Mouse (Mus musculus) midbrain, embryonic 12.5 days (tissue): ENCODE measurements around the gene Ubash3a. TPM values are rescaled to one million over a fixed set of nuclear protein-coding genes. Genes with fewer than 3 reads are reported as not detected.
"Not testable (repeated sequence)": the region's sequence is repeated elsewhere in the genome, so short reads cannot be mapped to it uniquely, and the experiment has no call there.

Experiments used
- ATAC-seq: fragments of 200-750 bp; cut with Nextera tagmentation; 2 replicates; pipeline ENCODE4 v1.8.0; 2017; ENCODE audit warnings: low read depth, moderate TSS enrichment, moderate library complexity; ENCODE audit not compliant: low FRiP score
- H3K27ac ChIP-seq: fragments of 300-500 bp; sonication (generic); replicated peaks from 2 replicates; pipeline ENCODE4 v1.5.1; 2016; ENCODE audit warnings: mild to moderate bottlenecking
- H3K27me3 ChIP-seq: fragments of 300-500 bp; sonication (generic); 2 replicates; pipeline ENCODE4 v1.6.1; 2016; ENCODE audit warnings: mild to moderate bottlenecking
- H3K36me3 ChIP-seq: fragments of 300-500 bp; sonication (generic); 2 replicates; pipeline ENCODE4 v1.6.1; 2016
- H3K4me1 ChIP-seq: fragments of 300-500 bp; sonication (generic); 2 replicates; pipeline ENCODE4 v1.6.1; 2016
- H3K4me2 ChIP-seq: fragments of 300-500 bp; sonication (generic); replicated peaks from 2 replicates; pipeline ENCODE4 v1.6.1; 2016; ENCODE audit warnings: mild to moderate bottlenecking, moderate library complexity
- H3K4me3 ChIP-seq: fragments of 300-500 bp; sonication (generic); 2 replicates; pipeline ENCODE4 v1.5.1; 2016; ENCODE audit warnings: mild to moderate bottlenecking
- H3K9ac ChIP-seq: fragments of 300-500 bp; sonication (generic); replicated peaks from 2 replicates; pipeline ENCODE4 v1.6.1; 2016; ENCODE audit warnings: mild to moderate bottlenecking, moderate library complexity
- H3K9me3 ChIP-seq: fragments of 300-500 bp; sonication (generic); 2 replicates; pipeline ENCODE4 v1.6.1; 2016; ENCODE audit warnings: mild to moderate bottlenecking
- WGBS: fragments of 180-500 bp; shearing (Covaris S2); methylation state at CpG from one replicate; pipeline ENCODE4 v1.1.7; 2016; 5-methylcytosine and 5-hydroxymethylcytosine counted together
- polyA plus RNA-seq: library from polyadenylated mRNA; unstranded; fragments of >200 nt; fragmentation: Nextera tagmentation; extraction: Ambion mirVana; gene quantifications from 2 replicates; pipeline ENCODE4 v1.2.1, GENCODE M21; 2016

Ubash3a gene
- polyA plus RNA-seq, 1 experiment from 2014 or later, result 0.09 TPM

DNA sequence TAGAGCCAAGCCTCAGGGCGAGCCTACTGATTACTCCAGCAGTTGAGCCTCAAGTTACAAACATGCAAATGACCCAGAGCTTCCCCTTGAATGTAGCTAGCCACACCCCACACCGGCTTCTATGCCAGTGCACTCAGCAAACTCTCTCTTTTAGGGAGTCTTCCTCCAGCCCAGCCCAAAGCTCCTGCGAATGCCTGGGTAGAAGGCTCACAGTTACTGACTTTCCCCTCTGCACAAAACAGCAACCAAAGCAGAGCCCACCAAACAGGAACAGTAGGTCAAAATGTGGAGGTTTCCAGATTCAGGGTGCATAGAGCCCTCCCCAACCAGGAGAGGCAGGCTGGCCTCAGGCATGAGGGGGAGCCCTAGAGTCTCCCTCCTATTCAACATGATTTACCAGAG, 57.5 kb downstream of the Ubash3a start:
- no peak for ATAC-seq
- H3K4me3 ChIP-seq, result no peak overlapping the region
- 18% methylated on average over 3 of the region's 3 CpGs for WGBS

DNA sequence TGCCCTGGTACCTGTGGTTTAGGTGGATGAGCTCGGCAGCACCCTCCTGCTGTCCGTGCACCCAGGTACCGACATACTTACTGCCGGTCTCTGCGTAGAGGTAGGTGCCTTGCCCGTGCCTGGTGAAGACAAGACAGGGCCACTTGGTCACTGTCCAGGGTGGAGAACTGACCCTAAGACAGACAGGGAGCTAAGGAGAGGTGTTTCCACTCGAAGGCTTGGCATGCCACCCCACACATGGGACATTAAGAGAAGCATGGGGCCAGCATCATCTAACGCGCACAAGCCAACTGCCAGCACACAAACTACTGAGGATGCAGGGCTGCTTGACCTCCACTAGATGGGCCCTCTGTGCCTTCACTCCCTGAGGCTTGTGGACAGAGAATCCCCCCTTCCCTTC, 58.2 kb downstream of the Ubash3a start:
- Histone ChIP-seq H3K4me1 (0 out of 2 replicates have a peak, but pooled peaks cover 3% of the 10 kb centered on the region), H3K4me2 (no peak overlapping the region), H3K9ac (no peak overlapping the region), H3K4me3 (no peak overlapping the region), H3K27me3 (no peaks in the 10 kb centered on the region), H3K9me3 (0 out of 2 replicates have a peak, but pooled peaks cover 2% of the 10 kb centered on the region), H3K27ac (no peak overlapping the region), H3K36me3 (no peaks in the 10 kb centered on the region)
- 92% methylated on average over 9 of the region's 9 CpGs for WGBS
- no peak for ATAC-seq

More for the DNA sequence above, 57.5 kb downstream of the Ubash3a start:
- no peaks in the 10 kb centered on the region for H3K27me3 ChIP-seq
- H3K36me3 ChIP-seq, result no peaks in the 10 kb centered on the region
- H3K4me2 ChIP-seq, result no peak overlapping the region
- no peak overlapping the region for H3K9ac ChIP-seq
- 0 out of 2 replicates have a peak, but pooled peaks cover 3% of the 10 kb centered on the region for H3K4me1 ChIP-seq
- H3K27ac ChIP-seq, result no peak overlapping the region
- H3K9me3 ChIP-seq, result 0 out of 2 replicates have a peak, but pooled peaks cover 2% of the 10 kb centered on the region

DNA sequence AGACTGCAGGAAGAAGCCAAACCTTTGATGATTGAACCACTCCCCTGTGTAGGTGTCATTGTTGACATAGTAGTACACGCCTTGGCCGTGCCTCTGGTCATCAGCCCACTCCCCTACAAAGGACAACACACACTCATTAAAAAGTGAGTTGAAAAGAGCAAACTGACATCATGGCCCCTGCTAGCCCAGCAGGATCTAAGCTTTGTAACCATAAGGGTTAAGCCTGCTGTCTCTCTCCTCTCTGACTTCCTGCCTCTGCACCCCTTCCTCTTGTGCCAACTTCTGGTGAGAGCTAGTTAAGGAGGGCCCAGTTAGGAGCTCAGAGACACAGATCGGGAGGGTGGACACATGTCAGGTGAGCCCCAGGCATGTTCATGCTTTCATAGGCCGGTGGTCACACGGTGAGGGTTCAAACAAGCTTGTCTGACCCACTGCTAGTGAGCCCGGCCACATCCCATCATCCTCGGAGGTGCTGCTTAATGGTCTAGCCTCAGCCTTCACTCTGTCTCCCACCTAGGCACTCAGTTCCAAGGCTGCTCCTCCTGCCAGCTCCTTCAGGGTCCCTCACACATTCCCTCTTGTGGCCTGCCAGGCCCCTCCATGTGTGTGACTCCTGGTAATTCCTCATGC, 58.8 kb downstream of the Ubash3a start:
- no peaks in the 10 kb centered on the region for H3K36me3 ChIP-seq
- no peak for ATAC-seq

DNA sequence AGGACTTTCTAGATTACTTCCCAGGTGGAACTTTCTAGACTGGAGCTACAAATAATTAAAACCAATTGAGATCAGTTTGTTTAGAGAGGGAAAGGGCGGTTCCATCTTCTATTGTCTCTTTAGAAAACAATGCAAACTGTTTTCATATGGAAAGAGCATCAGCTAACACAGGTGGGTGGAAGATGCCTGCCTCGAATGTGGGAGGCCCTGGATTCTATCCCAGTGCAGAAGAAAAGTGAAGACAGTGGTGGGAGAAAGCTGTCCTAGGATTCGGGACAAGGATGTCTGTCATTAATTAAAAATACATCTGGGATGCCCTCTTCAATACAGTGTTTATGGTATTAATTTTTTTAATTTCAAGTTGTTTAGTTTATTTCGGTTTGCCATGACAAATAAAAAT, 59.5 kb downstream of the Ubash3a start:
- Histone ChIP-seq H3K27ac (no peak overlapping the region), H3K4me3 (no peak overlapping the region), H3K9me3 (0 out of 2 replicates have a peak, but pooled peaks cover 2% of the 10 kb centered on the region), H3K27me3 (no peaks in the 10 kb centered on the region), H3K4me1 (0 out of 2 replicates have a peak, but pooled peaks cover 3% of the 10 kb centered on the region), H3K4me2 (no peak overlapping the region), H3K36me3 (no peaks in the 10 kb centered on the region), H3K9ac (no peak overlapping the region)
- WGBS, result 78% methylated on average over 4 of the region's 4 CpGs
- ATAC-seq, result no peak

More for the DNA sequence above, 58.8 kb downstream of the Ubash3a start:
- Histone ChIP-seq H3K4me2 (no peak overlapping the region), H3K4me3 (no peak overlapping the region), H3K9ac (no peak overlapping the region), H3K9me3 (0 out of 2 replicates have a peak, but pooled peaks cover 2% of the 10 kb centered on the region), H3K27me3 (no peaks in the 10 kb centered on the region), H3K27ac (no peak overlapping the region), H3K4me1 (0 out of 2 replicates have a peak, but pooled peaks cover 3% of the 10 kb centered on the region)
- 90% methylated on average over 7 of the region's 7 CpGs for WGBS

DNA sequence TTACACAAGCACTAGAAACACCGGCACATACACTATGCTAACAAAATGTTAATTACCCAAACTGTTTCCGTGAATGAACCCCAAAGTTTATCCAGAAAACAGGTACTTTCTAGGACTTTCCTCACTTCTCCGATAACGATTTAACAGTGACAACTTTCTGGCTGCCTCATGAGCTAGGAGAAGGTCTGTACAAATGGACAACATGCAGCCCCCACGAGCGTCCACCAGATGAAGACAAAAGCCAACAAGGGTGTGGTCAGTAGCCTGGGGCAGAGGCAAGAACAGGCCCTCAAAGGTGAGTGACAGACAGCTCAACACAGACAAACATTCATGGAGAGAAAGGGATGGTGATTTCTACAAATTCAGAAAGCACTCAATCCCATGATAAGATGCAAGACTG, 59.9 kb downstream of the Ubash3a start:
- Histone ChIP-seq H3K4me2 (no peak overlapping the region), H3K9me3 (0 out of 2 replicates have a peak, but pooled peaks cover 2% of the 10 kb centered on the region), H3K4me3 (no peak overlapping the region), H3K27me3 (no peaks in the 10 kb centered on the region), H3K4me1 (0 out of 2 replicates have a peak, but pooled peaks cover 3% of the 10 kb centered on the region), H3K36me3 (no peaks in the 10 kb centered on the region), H3K27ac (no peak overlapping the region), H3K9ac (no peak overlapping the region)
- ATAC-seq, result no peak
- WGBS, result 87% methylated on average over 6 of the region's 6 CpGs

DNA sequence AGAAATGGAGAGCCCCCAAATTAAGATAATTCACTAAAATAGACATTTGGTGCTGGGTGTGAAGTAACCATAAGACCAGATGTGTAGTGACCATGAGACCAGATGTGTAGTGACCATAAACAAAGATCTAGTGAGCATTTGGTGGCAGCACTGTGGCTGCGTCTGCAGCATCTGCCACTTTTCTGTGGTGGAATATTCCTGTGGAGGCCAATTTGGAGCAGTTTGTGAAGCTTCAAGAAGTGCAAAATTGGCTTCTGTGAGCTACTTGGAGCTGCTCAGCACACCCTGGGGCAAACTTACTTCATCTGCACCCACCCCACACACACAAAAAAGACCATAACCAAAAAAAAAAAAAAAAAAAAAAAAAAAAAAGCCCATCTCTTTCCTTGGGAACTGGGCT, 60.3 kb downstream of the Ubash3a start:
- Histone ChIP-seq H3K4me2 (no peak overlapping the region), H3K36me3 (no peaks in the 10 kb centered on the region), H3K9me3 (0 out of 2 replicates have a peak, but pooled peaks cover 2% of the 10 kb centered on the region), H3K9ac (no peak overlapping the region), H3K27me3 (no peaks in the 10 kb centered on the region), H3K4me1 (0 out of 2 replicates have a peak, but pooled peaks cover 3% of the 10 kb centered on the region), H3K4me3 (no peak overlapping the region), H3K27ac (no peak overlapping the region)
- ATAC-seq, result no peak
- 78% methylated on average over 1 of the region's 1 CpGs for WGBS

DNA sequence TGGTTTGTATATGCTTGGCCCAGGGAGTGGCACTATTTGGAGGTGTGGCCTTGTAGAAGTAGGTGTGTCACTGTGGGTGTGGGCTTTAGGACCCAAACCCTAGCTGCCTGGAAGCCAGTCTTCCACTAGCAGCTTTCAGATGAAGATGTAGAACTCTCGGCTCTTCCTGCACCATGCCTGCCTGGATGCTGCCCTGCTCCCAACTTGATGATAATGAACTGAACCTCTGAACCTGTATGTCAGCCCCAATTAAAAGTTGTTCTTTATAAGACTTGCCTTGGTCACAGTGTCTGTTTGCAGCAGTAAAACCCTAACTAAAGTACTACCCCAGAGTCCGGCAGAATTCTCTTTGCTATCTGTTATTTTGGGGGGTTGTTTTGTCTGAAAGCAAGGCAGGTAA, 62.1 kb downstream of the Ubash3a start:
- no peak overlapping the region for H3K9ac ChIP-seq
- H3K4me3 ChIP-seq, result no peak overlapping the region
- ATAC-seq, result no peak
- no peaks in the 10 kb centered on the region for H3K36me3 ChIP-seq
- no peaks in the 10 kb centered on the region for H3K27me3 ChIP-seq
- 0 out of 2 replicates have a peak, but pooled peaks cover 2% of the 10 kb centered on the region for H3K9me3 ChIP-seq
- no peak overlapping the region for H3K4me2 ChIP-seq
- 0 out of 2 replicates have a peak, but pooled peaks cover 3% of the 10 kb centered on the region for H3K4me1 ChIP-seq
- H3K27ac ChIP-seq, result no peak overlapping the region
- 98% methylated on average over 2 of the region's 2 CpGs for WGBS

DNA sequence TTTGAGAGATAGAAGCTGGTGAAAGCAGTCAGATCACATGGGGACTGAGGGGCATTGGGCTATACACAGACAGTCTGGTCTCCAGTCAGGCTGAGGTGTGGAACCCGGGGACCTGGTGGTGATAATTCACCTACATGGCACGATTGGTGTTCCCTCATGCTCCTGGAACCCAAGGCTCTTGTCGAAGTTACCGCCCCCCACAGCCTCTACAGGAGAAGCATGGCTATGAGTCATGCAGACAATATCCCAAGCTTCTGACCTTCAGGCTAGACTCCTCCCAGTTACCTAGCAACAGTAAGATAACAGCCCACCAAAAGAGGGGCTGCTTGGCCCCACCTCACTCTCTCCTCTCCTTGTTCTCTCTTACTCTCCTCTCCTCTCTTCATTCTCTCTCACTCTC, 62.6 kb downstream of the Ubash3a start:
- no peak overlapping the region for H3K4me3 ChIP-seq
- ATAC-seq, result no peak
- H3K9ac ChIP-seq, result no peak overlapping the region
- WGBS, result 83% methylated on average over 4 of the region's 4 CpGs
- H3K27ac ChIP-seq, result no peak overlapping the region
- no peak overlapping the region for H3K4me2 ChIP-seq
- no peaks in the 10 kb centered on the region for H3K4me1 ChIP-seq
- no peaks in the 10 kb centered on the region for H3K27me3 ChIP-seq
- 0 out of 2 replicates have a peak, but pooled peaks cover 2% of the 10 kb centered on the region for H3K9me3 ChIP-seq
- no peaks in the 10 kb centered on the region for H3K36me3 ChIP-seq

DNA sequence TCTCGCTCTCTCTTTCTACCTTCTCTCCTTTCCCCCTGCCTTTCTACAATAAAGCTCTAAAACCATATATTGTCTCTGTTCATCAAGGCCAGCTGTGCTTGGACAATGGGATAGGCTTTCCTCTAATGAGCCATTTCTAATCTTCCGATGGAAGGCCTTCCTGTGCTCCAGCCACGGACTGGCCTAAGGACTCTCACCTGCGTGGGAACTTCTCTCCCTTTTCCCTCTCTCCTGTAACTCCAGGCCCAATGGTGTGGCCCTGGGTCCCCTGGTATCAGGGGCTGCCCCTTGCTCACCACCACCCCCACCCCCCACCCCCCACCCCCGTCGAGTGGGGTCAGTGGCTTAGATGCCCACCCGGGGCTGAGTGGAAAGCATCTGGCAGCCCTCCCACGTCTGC, 63.1 kb downstream of the Ubash3a start:
- not testable (repeated sequence) for H3K9me3 ChIP-seq

DNA sequence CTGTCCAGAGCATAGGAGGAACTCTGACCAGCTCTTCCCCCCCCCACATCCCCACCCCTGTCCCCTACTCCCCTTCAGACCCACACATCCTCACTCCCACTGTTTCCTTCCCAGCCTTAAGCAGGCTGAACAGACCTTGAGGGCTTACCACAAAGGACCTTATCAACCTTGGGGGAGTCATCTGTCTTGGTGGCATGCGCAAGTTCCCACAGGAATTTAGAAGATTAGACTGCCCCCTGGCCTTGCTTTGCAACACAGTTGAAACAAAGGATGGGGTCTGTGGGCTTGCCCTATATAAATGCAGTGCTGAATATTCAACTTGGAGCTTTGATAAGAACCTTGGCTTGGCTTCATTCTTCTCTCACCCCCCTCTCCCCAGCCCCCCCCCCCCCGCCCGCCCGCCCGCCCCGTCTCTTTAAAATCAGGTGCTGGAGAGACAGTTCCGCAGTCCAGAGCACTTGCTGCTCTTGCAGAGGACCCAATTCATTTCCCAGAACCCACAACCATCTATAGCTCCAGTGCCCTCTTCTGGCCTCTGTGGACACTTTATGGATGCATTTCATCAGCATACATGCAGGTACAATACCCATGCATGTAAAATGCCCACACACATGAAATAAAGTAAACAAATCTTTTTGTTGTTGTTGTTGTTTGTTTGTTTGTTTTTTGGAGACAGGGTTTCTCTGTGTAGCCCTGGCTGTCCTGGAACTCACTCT, 63.6 kb downstream of the Ubash3a start:
- WGBS, result 59% methylated on average over 4 of the region's 7 CpGs
- Histone ChIP-seq H3K4me2 (no peak overlapping the region), H3K4me1 (no peaks in the 10 kb centered on the region), H3K27me3 (peaks cover 9% of the 10 kb centered on the region; the same call in 1 of the 2 replicates), H3K9me3 (0 out of 2 replicates have a peak, but pooled peaks cover 2% of the 10 kb centered on the region), H3K9ac (no peak overlapping the region), H3K27ac (no peak overlapping the region), H3K4me3 (no peak overlapping the region), H3K36me3 (no peaks in the 10 kb centered on the region)
- no peak for ATAC-seq

More for the DNA sequence above, 63.1 kb downstream of the Ubash3a start:
- not testable (repeated sequence) for H3K27ac ChIP-seq, H3K4me2 ChIP-seq, H3K27me3 ChIP-seq, H3K4me3 ChIP-seq, H3K4me1 ChIP-seq, H3K36me3 ChIP-seq, H3K9ac ChIP-seq, ATAC-seq
- WGBS, result 81% methylated on average over 7 of the region's 8 CpGs

DNA sequence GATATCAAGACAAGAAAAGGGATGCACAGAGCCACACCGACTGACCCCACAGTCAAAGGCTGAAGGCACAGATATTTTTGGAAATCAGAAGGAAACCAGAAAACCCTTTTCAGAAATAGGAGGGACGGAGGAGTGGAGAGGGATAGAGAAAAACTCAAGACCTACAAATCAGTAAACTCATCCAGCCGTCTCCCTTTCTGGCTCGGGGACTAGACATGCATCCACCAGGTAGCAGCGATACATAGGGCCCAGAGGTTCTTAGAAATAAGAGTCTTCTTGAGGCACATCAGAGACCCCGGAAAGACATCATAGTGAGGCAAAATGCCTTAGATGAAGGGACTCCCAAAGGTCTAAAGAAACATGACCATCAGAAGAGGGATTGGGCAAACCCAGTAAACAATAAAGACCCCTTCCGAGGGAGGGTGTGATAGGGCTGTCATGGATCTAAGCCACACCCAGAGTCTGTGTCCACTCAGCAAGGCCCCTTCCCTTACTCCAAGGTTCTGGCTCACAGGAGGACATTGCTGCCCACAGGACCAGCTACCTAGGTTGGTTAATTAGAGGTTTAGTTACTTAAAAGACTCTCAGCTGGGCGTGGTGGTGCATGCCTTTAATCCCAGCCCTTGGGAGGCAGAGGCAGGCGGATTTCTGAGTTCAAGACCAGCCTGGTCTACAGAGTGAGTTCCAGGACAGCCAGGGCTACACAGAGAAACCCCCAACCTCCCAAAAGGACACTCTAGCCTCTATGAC, 64.9 kb downstream of the Ubash3a start:
- H3K9me3 ChIP-seq, result 0 out of 2 replicates have a peak, but pooled peaks cover 2% of the 10 kb centered on the region
- H3K4me3 ChIP-seq, result no peak overlapping the region
- no peak overlapping the region for H3K4me2 ChIP-seq
- no peaks in the 10 kb centered on the region for H3K36me3 ChIP-seq
- peaks cover 12% of the 10 kb centered on the region for H3K4me1 ChIP-seq
- ATAC-seq, result no peak
- WGBS, result 88% methylated on average over 9 of the region's 9 CpGs
- peaks cover 14% of the 10 kb centered on the region; the same call in 1 of the 2 replicates for H3K27me3 ChIP-seq
- no peak overlapping the region for H3K27ac ChIP-seq
- no peak overlapping the region for H3K9ac ChIP-seq
